Mouse (Mus musculus): ENCODE measurements around the gene Olfr224. TPM values are rescaled to one million over a fixed set of nuclear protein-coding genes. Genes with fewer than 3 reads are reported as not detected.

The Olfr224 gene
- not detected for polyA plus RNA-seq (2014; fragmentation: Illumina TruSeq; extraction: RNeasy Lipid Tissue Mini Kit (QIAGEN cat#74804); ENCODE audit: low read depth, low replicate concordance)

GRCm38 (mm10) chr11:58570405-58570804 lies at the start of gene Olfr224:
Gene Olfr224, minus strand, starts transcription at chr11:58570553.

GRCm38 (mm10) chr11:58615975-58616374 lies 45.6 kb upstream of the Olfr224 start, which contains the start of gene 2210407C18Rik:
Gene 2210407C18Rik, minus strand, starts transcription at chr11:58616075.

GRCm38 (mm10) chr11:58594814-58595213 lies 24.5 kb upstream of the Olfr224 start, which contains the start of gene Olfr324:
Gene Olfr324, plus strand, starts transcription at chr11:58595114.

GRCm38 (mm10) chr11:58577430-58577829 lies 7.1 kb upstream of the Olfr224 start, which contains the start of gene Olfr325:
Gene Olfr325, plus strand, starts transcription at chr11:58577730.

GRCm38 (mm10) chr11:58555536-58555935 lies 14.8 kb downstream of the Olfr224 start, which contains the start of gene Olfr328:
Gene Olfr328, minus strand, starts transcription at chr11:58555636.

GRCm38 (mm10) chr11:58546322-58546721 lies 24.0 kb downstream of the Olfr224 start, which contains the start of gene Olfr329-ps:
Gene Olfr329-ps, minus strand, starts transcription at chr11:58546422.

GRCm38 (mm10) chr11:58534736-58535135 lies 35.6 kb downstream of the Olfr224 start, which contains the start of gene Olfr330:
Gene Olfr330, minus strand, starts transcription at chr11:58534836.

Other genes with a start within 250 kb of the Olfr224 start
- gene Zfp672, start 240.2 kb downstream of the Olfr224 start, polyA plus RNA-seq (2014; fragmentation: Illumina TruSeq; extraction: RNeasy Lipid Tissue Mini Kit (QIAGEN cat#74804); ENCODE audit: low read depth, low replicate concordance): 70.4 TPM
- 0.87 TPM for gene Sh3bp5l, start 239.8 kb downstream of the Olfr224 start, polyA plus RNA-seq (2014; fragmentation: Illumina TruSeq; extraction: RNeasy Lipid Tissue Mini Kit (QIAGEN cat#74804); ENCODE audit: low read depth, low replicate concordance)
- not detected for gene Lypd8, start 191.5 kb downstream of the Olfr224 start, polyA plus RNA-seq (2014; fragmentation: Illumina TruSeq; extraction: RNeasy Lipid Tissue Mini Kit (QIAGEN cat#74804); ENCODE audit: low read depth, low replicate concordance)
- not detected for gene 1810065E05Rik, start 149.4 kb downstream of the Olfr224 start, polyA plus RNA-seq (2014; fragmentation: Illumina TruSeq; extraction: RNeasy Lipid Tissue Mini Kit (QIAGEN cat#74804); ENCODE audit: low read depth, low replicate concordance)
- not detected for gene Gm12253, start 138.0 kb downstream of the Olfr224 start, polyA plus RNA-seq (2014; fragmentation: Illumina TruSeq; extraction: RNeasy Lipid Tissue Mini Kit (QIAGEN cat#74804); ENCODE audit: low read depth, low replicate concordance)
- gene Lypd9, start 117.6 kb downstream of the Olfr224 start, polyA plus RNA-seq (2014; fragmentation: Illumina TruSeq; extraction: RNeasy Lipid Tissue Mini Kit (QIAGEN cat#74804); ENCODE audit: low read depth, low replicate concordance): not detected
- gene Olfr30, start 108.3 kb downstream of the Olfr224 start, polyA plus RNA-seq (2014; fragmentation: Illumina TruSeq; extraction: RNeasy Lipid Tissue Mini Kit (QIAGEN cat#74804); ENCODE audit: low read depth, low replicate concordance): not detected
- not detected for gene Olfr332, start 78.0 kb downstream of the Olfr224 start, polyA plus RNA-seq (2014; fragmentation: Illumina TruSeq; extraction: RNeasy Lipid Tissue Mini Kit (QIAGEN cat#74804); ENCODE audit: low read depth, low replicate concordance)
- not detected for gene Olfr331, start 68.0 kb downstream of the Olfr224 start, polyA plus RNA-seq (2014; fragmentation: Illumina TruSeq; extraction: RNeasy Lipid Tissue Mini Kit (QIAGEN cat#74804); ENCODE audit: low read depth, low replicate concordance)
- gene Olfr330, start 35.7 kb downstream of the Olfr224 start, polyA plus RNA-seq (2014; fragmentation: Illumina TruSeq; extraction: RNeasy Lipid Tissue Mini Kit (QIAGEN cat#74804); ENCODE audit: low read depth, low replicate concordance): 1.5 TPM
- gene Olfr329-ps, start 24.1 kb downstream of the Olfr224 start, polyA plus RNA-seq (2014; fragmentation: Illumina TruSeq; extraction: RNeasy Lipid Tissue Mini Kit (QIAGEN cat#74804); ENCODE audit: low read depth, low replicate concordance): 3.0 TPM
- gene Olfr328, start 14.9 kb downstream of the Olfr224 start, polyA plus RNA-seq (2014; fragmentation: Illumina TruSeq; extraction: RNeasy Lipid Tissue Mini Kit (QIAGEN cat#74804); ENCODE audit: low read depth, low replicate concordance): not detected
- not detected for gene Olfr325, start 7.2 kb upstream of the Olfr224 start, polyA plus RNA-seq (2014; fragmentation: Illumina TruSeq; extraction: RNeasy Lipid Tissue Mini Kit (QIAGEN cat#74804); ENCODE audit: low read depth, low replicate concordance)
- gene Olfr324, start 24.6 kb upstream of the Olfr224 start, polyA plus RNA-seq (2014; fragmentation: Illumina TruSeq; extraction: RNeasy Lipid Tissue Mini Kit (QIAGEN cat#74804); ENCODE audit: low read depth, low replicate concordance): not detected
- gene 2210407C18Rik, start 45.5 kb upstream of the Olfr224 start, polyA plus RNA-seq (2014; fragmentation: Illumina TruSeq; extraction: RNeasy Lipid Tissue Mini Kit (QIAGEN cat#74804); ENCODE audit: low read depth, low replicate concordance): not detected
- gene Olfr323, start 59.9 kb upstream of the Olfr224 start, polyA plus RNA-seq (2014; fragmentation: Illumina TruSeq; extraction: RNeasy Lipid Tissue Mini Kit (QIAGEN cat#74804); ENCODE audit: low read depth, low replicate concordance): not detected
- not detected for gene Trim58, start 69.9 kb upstream of the Olfr224 start, polyA plus RNA-seq (2014; fragmentation: Illumina TruSeq; extraction: RNeasy Lipid Tissue Mini Kit (QIAGEN cat#74804); ENCODE audit: low read depth, low replicate concordance)
- not detected for gene Olfr322, start 88.2 kb upstream of the Olfr224 start, polyA plus RNA-seq (2014; fragmentation: Illumina TruSeq; extraction: RNeasy Lipid Tissue Mini Kit (QIAGEN cat#74804); ENCODE audit: low read depth, low replicate concordance)
- gene Olfr320, start 110.5 kb upstream of the Olfr224 start, polyA plus RNA-seq (2014; fragmentation: Illumina TruSeq; extraction: RNeasy Lipid Tissue Mini Kit (QIAGEN cat#74804); ENCODE audit: low read depth, low replicate concordance): not detected
- not detected for gene Olfr319, start 128.6 kb upstream of the Olfr224 start, polyA plus RNA-seq (2014; fragmentation: Illumina TruSeq; extraction: RNeasy Lipid Tissue Mini Kit (QIAGEN cat#74804); ENCODE audit: low read depth, low replicate concordance)
- not detected for gene Olfr318, start 153.5 kb upstream of the Olfr224 start, polyA plus RNA-seq (2014; fragmentation: Illumina TruSeq; extraction: RNeasy Lipid Tissue Mini Kit (QIAGEN cat#74804); ENCODE audit: low read depth, low replicate concordance)
- gene Olfr317, start 168.7 kb upstream of the Olfr224 start, polyA plus RNA-seq (2014; fragmentation: Illumina TruSeq; extraction: RNeasy Lipid Tissue Mini Kit (QIAGEN cat#74804); ENCODE audit: low read depth, low replicate concordance): not detected
- gene Olfr316, start 182.2 kb upstream of the Olfr224 start, polyA plus RNA-seq (2014; fragmentation: Illumina TruSeq; extraction: RNeasy Lipid Tissue Mini Kit (QIAGEN cat#74804); ENCODE audit: low read depth, low replicate concordance): not detected
- gene Olfr315, start 202.6 kb upstream of the Olfr224 start, polyA plus RNA-seq (2014; fragmentation: Illumina TruSeq; extraction: RNeasy Lipid Tissue Mini Kit (QIAGEN cat#74804); ENCODE audit: low read depth, low replicate concordance): not detected
- not detected for gene Olfr314, start 212.4 kb upstream of the Olfr224 start, polyA plus RNA-seq (2014; fragmentation: Illumina TruSeq; extraction: RNeasy Lipid Tissue Mini Kit (QIAGEN cat#74804); ENCODE audit: low read depth, low replicate concordance)
- gene Fam183b, start 231.4 kb upstream of the Olfr224 start, polyA plus RNA-seq (2014; fragmentation: Illumina TruSeq; extraction: RNeasy Lipid Tissue Mini Kit (QIAGEN cat#74804); ENCODE audit: low read depth, low replicate concordance): 4.1 TPM
- gene Olfr313, start 244.4 kb upstream of the Olfr224 start, polyA plus RNA-seq (2014; fragmentation: Illumina TruSeq; extraction: RNeasy Lipid Tissue Mini Kit (QIAGEN cat#74804); ENCODE audit: low read depth, low replicate concordance): not detected

Data from adrenal gland, adult 10 weeks (tissue).